Mouse (Mus musculus): ENCODE data around the gene Elobl.
A peak's percentile ranks its signal among the peaks of the same experiment; 100 is the strongest.
"Not testable (repeated sequence)": the region's sequence is repeated elsewhere in the genome, so short reads cannot be mapped to it uniquely, and the experiment has no call there.

Elobl gene

DNA sequence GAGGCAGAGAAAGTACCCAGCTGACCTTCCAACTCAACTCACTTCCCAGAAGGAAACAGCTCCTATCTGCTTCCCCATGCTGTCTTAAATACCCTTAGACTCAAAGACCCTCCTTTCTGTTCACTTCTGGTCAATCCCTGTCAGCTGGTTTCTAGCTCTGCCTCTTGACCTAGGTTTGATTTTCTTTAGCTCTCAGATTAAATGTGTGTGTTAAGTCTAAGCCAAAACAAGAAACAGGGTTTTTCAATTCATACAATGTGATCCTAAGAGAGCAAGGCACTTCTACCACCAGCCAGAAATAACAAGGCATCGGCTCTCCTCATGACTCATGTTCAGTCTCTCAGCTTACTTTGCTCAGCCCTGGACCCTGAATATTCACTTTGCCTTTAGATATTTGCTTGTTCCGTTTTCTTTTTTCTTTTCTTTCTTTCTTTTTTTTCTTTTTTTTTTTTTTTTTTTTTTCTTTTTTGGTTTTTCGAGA is at the start of gene Elobl:
Gene Elobl, minus strand, starts transcription at position 51 of the 481 bp plus-strand sequence.
- no peak for DNase-seq (ENCODE audit: low read depth, low spot score)

DNA sequence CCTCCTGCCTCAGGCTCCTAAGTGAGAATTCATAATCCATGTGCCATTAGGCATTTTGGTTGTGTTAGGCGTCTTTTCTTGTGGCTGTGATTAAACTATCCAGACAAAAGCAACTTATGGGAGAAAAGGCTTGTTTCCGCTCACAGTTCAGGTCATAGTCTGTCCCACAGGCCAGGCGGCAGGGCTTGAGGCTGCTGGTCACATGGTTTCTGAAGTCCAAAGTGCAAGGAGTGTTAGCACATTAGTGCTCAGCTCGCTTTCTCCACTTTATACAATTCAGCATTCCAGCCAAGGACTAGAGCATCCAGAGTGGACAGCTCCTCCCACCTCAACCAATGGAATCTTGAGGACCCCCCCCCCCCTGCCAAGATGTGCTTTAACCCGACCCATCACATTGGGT is 45.5 kb upstream of the Elobl start:
- DNase-seq (ENCODE audit: low read depth, low spot score), result no peak

DNA sequence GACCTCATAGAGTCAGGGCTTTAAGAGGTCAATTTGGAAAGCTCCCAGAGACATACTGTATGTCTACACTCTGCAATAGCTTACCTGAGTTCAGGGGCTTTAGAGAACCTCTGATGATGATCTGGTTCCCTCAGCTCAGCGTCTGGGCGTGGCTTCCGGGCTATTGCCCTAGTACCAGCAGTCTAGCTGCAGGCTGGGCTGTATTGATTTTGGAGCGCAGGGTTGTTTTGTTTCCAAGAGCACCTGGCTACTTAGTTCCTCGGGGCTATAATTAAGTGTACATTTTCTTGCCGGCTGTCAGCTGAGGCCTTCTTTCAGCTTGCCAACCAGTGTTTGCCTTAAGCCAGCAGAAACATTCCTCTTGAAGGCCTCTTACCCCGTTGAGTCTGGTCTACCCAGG is 42.8 kb upstream of the Elobl start:
- no peak for DNase-seq (ENCODE audit: low read depth, low spot score)

DNA sequence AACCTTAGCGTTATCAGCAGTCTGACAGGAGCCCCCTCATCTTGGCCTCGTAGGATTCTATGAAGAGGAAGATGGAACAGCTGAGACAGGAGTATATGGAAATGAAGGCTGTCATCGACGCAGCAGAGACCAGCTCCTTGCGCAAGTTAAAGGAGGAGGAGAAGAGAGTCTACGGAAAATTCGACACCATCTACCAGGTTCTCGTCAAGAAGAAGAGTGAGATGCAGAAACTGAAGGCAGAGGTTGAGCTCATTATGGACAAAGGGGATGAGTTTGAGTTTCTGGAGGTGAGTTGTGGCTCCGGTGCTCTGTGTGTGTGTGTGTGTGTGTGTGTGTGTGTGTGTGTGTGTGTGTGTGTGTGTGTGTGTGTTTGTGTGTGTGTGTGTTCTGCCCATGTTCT is 42.3 kb upstream of the Elobl start:
- no peak for DNase-seq (ENCODE audit: low read depth, low spot score)

DNA sequence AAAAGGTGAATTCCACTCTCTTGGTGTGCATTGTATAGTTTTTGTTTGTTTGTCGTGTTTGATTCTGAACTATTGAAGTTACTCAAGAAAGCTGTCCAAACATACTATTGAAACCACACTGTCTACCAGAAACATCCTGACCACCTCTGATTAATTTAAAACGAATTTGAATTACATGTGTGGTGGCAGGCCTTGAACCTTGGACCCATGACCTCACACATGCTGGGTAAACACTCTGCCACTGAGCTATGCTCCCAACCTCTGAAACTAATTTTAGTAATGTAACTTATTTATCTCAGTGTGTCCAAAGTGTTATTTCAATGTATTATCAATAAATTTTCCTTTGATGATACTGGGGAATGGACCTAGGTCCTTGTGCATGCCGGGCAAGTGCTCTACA is 40.9 kb upstream of the Elobl start:
- DNase-seq (ENCODE audit: low read depth, low spot score), result no peak

DNA sequence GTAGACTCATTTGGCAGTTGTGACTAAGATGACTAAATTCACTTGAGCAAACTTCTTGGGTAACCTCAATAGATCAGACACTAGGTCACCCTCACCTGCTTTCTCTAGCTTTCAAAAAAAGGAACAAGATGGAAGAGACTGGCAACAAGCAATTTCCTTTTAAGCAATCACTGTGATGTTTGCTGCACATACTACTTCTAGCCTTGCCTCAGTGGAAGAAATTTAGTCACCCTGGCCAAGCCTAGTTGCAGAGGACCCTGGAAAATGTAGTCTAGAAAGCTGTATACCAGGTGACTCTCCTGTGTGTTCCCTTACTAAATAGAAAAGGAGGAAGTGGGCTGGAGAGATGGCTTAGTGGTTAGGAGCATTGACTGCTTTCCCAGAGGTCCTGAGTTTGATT is 39.7 kb upstream of the Elobl start:
- no peak for DNase-seq (ENCODE audit: low read depth, low spot score)

DNA sequence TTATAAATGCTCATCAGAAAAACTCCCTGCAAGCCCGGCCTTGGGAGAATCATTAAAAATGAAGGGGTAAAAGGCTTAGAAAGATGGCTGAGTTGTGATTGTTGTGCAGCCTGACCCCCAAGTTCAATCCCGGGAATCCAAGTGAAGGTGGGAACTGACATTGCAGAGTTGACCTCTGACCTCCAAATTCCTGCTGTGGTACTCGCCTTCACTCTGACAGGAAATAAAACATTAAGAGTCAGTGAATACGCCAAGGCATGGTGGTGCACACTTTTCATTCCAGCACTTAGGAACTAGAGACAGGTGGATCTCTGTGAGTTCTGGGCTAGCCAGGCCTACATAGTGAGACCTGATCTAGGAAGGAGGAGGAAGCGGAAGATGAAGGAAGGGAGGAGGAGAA is 38.7 kb upstream of the Elobl start:
- DNase-seq (ENCODE audit: low read depth, low spot score), result no peak

DNA sequence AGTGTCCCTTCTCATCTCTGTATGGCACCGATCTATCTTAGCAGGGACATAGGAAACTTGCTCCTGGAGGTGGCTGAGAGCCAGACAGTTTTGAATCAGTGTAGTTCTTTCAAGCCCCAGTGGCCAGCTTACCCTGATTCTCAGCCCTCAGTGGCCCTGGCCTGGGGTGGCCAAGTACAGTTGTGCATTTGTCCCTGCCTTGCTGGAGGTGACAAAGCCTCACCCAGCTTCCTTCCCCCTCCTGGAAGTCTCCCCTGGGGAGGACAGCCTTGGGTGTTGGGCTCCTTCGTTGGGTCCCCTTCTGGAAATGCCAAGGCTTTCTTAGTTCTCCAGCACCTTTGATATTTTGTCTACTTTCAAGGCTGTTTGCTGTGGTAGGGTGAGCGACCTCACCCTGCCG is 37.0 kb upstream of the Elobl start:
- DNase-seq (ENCODE audit: low read depth, low spot score), result no peak

DNA sequence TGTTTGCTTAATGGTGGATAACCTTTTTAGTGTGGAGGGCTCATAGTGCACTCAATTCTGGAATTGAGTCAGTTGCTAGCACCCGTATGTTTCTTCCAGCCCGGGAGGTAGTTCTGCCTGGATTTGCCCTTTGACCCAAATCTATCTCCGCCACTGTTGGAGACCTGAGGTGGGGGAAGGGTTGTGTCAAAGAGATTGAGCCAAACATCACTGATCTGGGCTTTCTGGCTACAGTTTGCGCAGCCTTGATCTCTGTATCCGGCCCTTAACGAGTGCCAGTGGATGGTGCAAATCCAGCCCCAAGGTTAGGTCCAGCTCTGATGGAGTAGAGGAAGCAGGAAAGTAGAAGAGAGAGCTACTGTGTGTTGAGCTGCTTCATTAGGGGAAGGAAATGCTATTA is 36.3 kb upstream of the Elobl start:
- no peak for DNase-seq (ENCODE audit: low read depth, low spot score)

DNA sequence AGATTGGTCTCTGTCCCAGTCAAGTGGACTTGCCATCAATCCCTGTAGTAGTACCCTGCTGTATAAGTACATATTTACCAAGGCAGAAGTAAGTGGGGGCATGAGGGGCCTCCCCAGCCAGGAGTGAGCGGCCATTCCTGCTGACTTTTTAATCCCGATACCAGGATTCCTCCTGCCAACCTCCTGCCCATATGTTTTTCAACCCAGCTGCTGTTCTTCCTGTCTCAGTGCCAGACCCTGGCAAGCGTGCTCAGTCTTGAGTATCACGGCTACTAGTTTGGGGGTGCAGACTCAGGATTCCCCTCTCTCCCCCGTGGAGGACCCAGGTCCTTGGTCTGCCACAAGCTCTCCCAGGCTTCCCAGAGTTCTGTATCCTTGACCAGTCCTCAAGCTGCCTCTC is 35.9 kb upstream of the Elobl start:
- DNase-seq (ENCODE audit: low read depth, low spot score), result no peak

DNA sequence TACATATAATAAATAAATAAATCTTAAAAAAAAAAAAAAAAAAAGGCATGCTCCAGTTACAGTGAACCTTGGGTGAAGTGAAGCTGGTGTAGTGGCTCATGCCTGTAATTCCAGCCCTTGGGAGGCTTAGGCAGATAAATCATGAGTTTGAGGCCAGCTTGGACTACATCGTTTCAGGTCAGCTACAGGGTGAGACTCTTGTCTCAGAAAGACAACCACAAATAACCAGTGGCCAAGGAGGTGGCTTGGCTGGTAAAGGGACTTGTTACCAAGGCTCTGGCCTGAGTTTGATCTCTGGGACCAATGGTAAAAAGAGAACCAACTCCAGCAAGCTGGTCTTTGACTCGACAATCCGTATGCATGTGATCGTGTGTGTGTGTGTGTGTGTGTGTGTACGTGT is 35.3 kb upstream of the Elobl start:
- DNase-seq (ENCODE audit: low read depth, low spot score), result no peak

DNA sequence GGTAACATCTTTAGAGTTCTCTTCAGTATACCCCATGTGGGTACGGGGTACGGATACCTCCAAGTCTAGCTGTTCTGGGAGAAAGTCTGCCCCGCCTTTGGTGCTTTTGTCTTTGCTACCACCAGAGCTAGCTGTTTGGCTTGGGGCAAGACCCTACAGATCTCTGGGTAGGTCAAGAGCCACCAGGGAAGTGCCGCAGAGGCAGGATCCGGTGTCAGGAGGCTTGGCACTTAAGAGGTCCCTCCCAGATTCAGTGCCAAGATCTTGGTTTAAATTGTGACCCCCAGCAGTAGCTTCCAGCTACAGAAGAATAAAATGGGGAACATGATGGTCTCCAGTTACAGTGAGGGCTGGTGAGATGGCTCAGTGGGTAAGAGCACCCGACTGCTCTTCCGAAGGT is 34.8 kb upstream of the Elobl start:
- no peak for DNase-seq (ENCODE audit: low read depth, low spot score)

DNA sequence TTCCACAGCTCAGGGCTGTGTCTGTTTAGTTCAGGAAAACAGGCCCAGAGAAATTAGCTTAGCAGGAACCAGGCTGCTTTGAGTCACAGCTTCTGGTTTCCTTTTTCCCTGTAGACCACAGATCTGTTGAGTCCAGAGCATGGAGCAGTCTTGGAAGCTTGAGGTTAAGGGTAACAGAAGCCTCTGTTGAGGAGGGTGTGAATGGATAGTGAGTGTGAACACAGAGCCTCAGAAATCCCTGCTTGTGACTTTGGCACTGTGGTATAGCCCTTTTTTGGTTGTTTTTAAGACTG is 33.7 kb upstream of the Elobl start:
- no peak for DNase-seq (ENCODE audit: low read depth, low spot score)

DNA sequence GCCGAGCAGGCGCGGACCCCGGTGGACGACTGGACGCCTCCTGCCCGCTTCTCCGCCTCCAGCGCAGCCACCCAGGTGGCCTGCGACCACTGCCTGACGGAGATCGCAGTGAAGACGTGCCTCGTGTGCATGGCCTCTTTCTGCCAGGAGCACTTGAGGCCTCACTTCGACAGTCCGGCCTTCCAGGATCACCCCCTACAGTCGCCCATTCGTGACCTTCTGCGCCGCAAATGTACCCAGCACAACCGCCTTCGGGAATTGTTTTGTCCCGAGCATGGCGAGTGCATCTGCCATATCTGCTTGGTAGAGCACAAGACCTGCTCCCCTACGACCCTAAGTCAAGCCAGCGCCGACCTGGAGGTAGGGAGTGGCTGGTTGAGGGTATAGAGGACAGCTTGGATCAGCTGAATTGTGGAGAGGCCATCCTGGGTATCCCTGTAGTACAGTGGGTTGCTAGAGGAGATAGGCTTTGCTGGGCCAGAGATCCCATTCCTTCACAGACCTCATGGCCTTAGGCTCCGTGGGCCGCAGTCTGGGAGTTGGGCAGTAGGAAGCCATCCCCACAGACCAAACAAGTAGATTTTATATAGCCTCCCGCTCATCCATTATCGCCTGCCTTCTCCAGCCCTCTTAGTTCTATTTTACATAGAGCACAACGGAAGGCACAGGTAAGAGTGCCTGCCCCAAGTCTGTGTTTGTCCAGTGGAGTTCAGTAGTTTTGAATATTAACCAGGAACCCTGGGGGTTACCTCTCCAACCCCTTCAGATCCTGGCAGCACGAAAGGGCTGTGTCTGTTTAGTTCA is 33.2 kb upstream of the Elobl start:
- no peak for DNase-seq (ENCODE audit: low read depth, low spot score)

DNA sequence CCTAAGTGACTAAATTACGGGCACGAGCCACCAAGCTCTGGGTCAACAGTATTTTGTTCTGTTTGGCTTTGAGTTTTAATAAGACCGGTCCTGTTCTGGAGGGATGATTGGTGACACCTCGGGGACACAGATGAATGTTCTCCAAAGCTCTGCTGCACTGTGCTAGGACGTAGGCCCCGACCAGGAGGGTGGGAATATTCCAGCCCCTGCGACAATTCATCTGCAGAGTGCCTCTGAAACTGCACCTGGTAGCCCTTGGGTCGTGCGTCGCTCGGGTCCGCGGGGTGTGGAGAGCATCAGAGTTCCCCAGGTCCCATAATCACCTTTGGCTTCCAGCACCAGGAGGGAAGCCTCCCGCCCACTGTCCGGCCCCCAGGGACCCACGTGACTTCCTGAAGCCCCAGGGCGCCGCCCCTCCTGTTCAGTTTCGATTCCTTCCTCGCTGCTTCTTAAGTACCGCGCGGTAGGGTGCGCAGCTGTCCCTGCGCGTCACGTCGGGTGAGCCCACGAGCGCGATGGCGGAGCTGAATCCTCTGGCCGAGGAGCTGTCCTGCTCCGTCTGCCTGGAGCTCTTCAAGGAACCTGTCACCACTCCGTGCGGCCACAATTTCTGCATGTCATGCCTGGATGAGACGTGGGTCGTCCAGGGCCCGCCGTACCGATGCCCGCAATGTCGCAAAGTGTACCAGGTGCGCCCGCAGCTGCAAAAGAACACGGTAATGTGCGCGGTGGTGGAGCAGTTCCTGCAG is 32.4 kb upstream of the Elobl start, which contains the start of gene Trim25:
Gene Trim25, plus strand, starts transcription at position 403 of the 749 bp plus-strand sequence.
- peak; percentile 82 for DNase-seq (ENCODE audit: low read depth, low spot score)

DNA sequence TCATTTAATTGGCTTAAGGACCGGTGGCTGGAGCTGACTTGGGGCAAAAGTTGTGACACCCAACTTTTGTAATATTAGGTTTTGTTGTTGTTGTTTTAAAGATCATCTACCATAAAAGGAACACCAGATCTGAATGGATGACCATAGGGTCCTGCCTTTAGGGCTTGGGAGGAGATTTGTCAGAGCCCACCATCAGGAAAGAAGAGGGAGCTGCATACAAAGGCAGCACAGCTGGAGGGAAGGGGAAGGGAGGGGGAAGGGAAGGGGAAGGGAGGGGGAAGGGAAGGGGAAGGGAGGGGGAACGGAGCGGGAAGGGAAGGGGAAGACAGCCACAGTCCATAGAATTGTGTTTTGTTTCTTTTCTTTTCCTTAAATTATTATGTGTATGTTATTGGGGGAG is 31.7 kb upstream of the Elobl start:
- DNase-seq (ENCODE audit: low read depth, low spot score), result no peak

DNA sequence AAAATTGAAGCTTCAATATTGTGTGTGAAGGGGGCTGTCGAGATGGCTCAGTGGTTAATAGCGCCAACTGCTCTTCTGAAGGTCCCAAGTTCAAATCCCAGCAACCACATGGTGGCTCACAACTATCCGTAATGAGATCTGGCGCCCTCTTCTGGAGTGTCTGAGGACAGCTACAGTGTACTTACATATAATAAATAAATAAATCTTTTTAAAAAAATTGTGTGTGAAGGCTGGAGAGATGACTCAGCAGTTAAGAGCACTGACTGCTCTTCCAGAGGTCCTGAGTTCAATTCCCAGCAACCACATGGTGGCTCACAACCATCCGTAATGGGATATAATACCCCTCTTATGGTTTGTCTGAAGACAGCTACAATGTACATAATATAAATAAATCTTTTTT is 30.6 kb upstream of the Elobl start:
- not testable (repeated sequence) for DNase-seq (ENCODE audit: low read depth, low spot score)

DNA sequence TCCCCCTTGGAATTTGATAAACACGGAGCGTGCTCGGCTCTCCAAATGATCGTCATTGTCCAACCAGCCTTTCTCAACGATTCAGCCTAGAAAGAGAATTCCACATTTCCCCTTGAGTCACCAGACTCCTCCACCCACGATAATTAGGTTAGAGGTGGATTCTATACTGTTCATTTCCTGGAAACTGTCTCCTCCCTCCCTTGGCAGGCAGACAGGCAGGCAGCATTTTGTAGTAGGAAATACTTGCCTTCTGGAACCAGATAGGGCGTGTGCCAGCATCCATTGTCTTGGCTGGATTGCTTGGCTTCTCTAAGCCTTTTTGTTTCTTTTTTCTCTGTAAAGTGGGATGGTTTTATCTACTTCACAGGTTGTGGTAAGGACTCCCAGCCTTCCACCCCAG is 29.7 kb upstream of the Elobl start:
- DNase-seq (ENCODE audit: low read depth, low spot score), result no peak

DNA sequence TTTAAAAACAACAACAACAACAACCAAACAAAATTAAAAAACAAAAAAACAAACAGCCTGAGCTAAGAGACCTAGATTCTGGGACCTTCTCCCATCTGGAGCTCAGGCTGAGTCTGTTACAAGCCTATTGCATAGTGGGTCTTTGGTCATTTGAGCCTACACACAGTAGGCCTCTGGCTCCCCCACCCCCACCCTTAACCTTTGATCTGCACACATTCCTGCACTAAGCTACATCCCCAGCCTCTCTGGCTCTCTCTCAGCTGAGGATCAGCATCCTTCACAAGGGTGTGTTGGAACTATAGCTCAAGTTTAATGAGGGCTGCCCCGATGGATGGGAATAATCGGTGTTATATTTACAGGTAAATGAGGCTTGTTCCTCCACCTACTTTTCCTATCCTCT is 28.9 kb upstream of the Elobl start:
- no peak for DNase-seq (ENCODE audit: low read depth, low spot score)

DNA sequence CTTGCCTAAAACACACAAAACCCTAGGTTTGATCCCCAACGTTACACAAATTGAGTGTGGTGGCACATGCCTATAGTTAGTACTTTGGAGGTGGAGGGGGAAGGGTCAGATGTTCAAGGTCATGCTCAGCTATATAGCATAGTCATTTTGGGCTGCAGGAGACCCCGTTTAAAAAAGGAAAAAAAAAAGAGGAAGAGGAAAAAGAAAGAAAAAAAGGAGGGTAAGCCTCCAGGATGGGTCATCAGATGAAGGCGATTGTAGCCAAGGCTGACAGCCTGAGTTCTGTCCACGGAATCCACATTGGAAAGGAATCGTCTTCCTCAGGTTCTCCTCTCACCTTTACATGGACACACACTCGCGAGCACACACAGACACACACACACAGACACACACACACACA is 27.8 kb upstream of the Elobl start:
- DNase-seq (ENCODE audit: low read depth, low spot score), result no peak

DNA sequence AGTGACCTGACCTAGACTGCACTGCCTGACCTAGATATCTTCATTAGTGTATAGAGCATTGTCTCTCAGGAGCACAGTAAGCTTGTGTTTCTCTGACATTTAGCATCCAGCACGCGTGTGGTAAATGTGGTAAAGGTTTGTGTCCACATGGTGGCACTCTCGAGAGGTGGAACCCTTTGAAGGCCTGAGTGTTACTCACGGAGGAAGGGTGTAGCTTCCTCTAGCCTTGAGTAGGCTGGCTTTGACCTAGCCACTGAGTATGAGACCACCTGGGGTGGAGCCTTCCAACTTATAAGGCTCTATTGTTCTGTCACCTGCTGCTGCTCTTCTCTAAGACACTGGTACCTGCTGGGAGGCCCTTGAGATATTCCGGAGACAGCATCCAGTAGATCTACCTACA is 26.9 kb upstream of the Elobl start:
- DNase-seq (ENCODE audit: low read depth, low spot score), result no peak

DNA sequence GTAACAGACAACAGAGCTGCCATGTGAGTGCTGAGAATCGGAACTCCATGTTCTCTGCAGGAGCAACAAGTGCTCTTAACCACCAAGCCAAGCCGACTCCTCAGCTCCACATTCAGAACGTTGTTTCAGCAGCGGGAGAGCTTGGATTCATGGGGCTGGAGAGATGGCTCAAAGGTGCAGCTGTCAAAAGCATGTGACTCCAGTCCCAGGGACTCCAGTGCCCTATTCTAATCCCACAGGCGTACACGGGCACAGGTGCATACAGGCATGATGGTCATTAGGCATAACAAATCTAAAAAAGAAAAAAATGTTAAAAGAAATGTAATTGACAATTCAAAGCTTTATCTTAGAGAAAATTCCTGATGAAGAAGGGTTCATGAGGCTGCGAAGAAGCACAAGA is 26.5 kb upstream of the Elobl start:
- DNase-seq (ENCODE audit: low read depth, low spot score), result no peak

DNA sequence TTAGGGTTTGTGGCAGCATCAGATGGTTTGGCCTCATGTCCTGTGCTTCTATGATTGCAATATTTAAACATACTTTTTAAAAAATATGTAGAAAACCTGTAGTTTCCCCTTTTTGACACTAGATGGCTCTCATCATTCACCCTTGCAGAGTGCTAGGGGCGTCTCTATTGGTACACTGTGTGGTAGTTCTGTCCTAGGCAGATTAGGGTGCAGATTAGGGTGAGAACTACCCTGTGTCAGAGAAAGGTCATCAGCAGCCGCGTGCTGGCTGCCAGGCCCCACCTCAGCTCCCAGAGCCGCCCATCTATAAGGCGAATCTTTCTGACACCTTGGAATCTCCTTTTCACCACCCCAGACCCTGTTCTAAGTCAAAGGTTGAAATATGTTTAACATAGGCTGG is 22.8 kb upstream of the Elobl start:
- DNase-seq (ENCODE audit: low read depth, low spot score), result peak; percentile 60

All from retina, adult 2 months (tissue).